Mouse (Mus musculus) neutrophil, adult 5-6 weeks (primary cell): Measurements from ENCODE around the gene Lpar3. TPM values are rescaled to one million over a fixed set of nuclear protein-coding genes. Genes with fewer than 3 reads are reported as not detected.
A peak's percentile ranks its signal among the peaks of the same experiment; 100 is the strongest.

Experiments
- ATAC-seq: fragments of 151-379, 151-347 bp; 2 replicates; pipeline ENCODE4 v1.8.0; 2017; ENCODE audit warnings: mild to moderate bottlenecking, moderate TSS enrichment; ENCODE audit not compliant: insufficient number of reproducible peaks, poor library complexity, low FRiP score, severe bottlenecking; ENCODE audit errors: extremely low read depth
- total RNA-seq: library from RNA; stranded (forward); fragments of 200-1000 nt; gene quantifications from 2 replicates; pipeline ENCODE4 v1.2.3, GENCODE M21; 2017

Gene Lpar3
- total RNA-seq, 1 experiment from 2014 or later = not detected

GRCm38 (mm10) chr3:146327537-146328255 is 106.9 kb downstream of the Lpar3 start:
- ATAC-seq = peak; percentile 85

GRCm38 (mm10) chr3:146328749-146329148 is 108.0 kb downstream of the Lpar3 start:
- ATAC-seq = peak; percentile 65

- ATAC-seq = no peak
Observed at GRCm38 (mm10) chr3:146331819-146332218, 111.1 kb downstream of the Lpar3 start.

GRCm38 (mm10) chr3:146333270-146333669 is 112.5 kb downstream of the Lpar3 start:
- no peak for ATAC-seq

- no peak for ATAC-seq
Observed at GRCm38 (mm10) chr3:146334070-146334469, 113.3 kb downstream of the Lpar3 start.

Other genes starting within 250 kb of the Lpar3 start
- 0.12 and 0.35 TPM in 2 replicates for gene Syde2, start 233.1 kb upstream of the Lpar3 start, total RNA-seq
- not detected in 2 replicates for gene Wdr63, start 112.8 kb upstream of the Lpar3 start, total RNA-seq
- 2.8 and 5.6 TPM in 2 replicates for gene Mcoln3, start 103.5 kb upstream of the Lpar3 start, total RNA-seq
- 41.9 and 53.3 TPM in 2 replicates for gene Mcoln2, start 71.1 kb upstream of the Lpar3 start, total RNA-seq
- gene Ssx2ip, start 183.7 kb downstream of the Lpar3 start, total RNA-seq = 3.1 and 4.3 TPM in 2 replicates
- 24.1 and 30.8 TPM in 2 replicates for gene Ctbs, start 228.8 kb downstream of the Lpar3 start, total RNA-seq